Mouse (Mus musculus) B cell, adult 2 months (primary cell): ENCODE data around the gene Traip.

ENCODE experiments used
- DNase-seq, 2 experiments: peaks; one replicate each; pipeline ENCODE4 v3.0.0; 2022

Gene Traip

GRCm38 (mm10) chr9:107949922-107950235, at the start of gene Traip:
Gene Traip, plus strand, starts transcription at chr9:107950136.
- DNase-seq: no peak

GRCm38 (mm10) chr9:107900840-107901626, 48.9 kb upstream of the Traip start:
- peak; percentile 62 to 64 for DNase-seq

GRCm38 (mm10) chr9:107901627-107901914, 48.4 kb upstream of the Traip start:
- DNase-seq: no peak

- peak; percentile 92 to 94 for DNase-seq
Measured at GRCm38 (mm10) chr9:107904726-107905125, 45.2 kb upstream of the Traip start.

- peak in 1 of 2 experiments; percentile 9 for DNase-seq
Measured at GRCm38 (mm10) chr9:107906252-107906966, 43.5 kb upstream of the Traip start, which contains the start of gene Mst1r. Gene Mst1r, plus strand, starts transcription at chr9:107906873.

- no peak for DNase-seq
Measured at GRCm38 (mm10) chr9:107906967-107907800, 42.8 kb upstream of the Traip start.

GRCm38 (mm10) chr9:107907801-107908120, 42.2 kb upstream of the Traip start:
- no peak for DNase-seq

GRCm38 (mm10) chr9:107908410-107909158, 41.4 kb upstream of the Traip start:
- no peak for DNase-seq

- no peak for DNase-seq
Measured at GRCm38 (mm10) chr9:107910025-107910769, 39.7 kb upstream of the Traip start.

GRCm38 (mm10) chr9:107914764-107915420, 35.0 kb upstream of the Traip start:
- DNase-seq: no peak

GRCm38 (mm10) chr9:107917895-107918608, 31.9 kb upstream of the Traip start:
- DNase-seq: no peak

- no peak for DNase-seq
Measured at GRCm38 (mm10) chr9:107918884-107919283, 31.1 kb upstream of the Traip start.

GRCm38 (mm10) chr9:107919441-107919840, 30.5 kb upstream of the Traip start:
- DNase-seq: no peak

GRCm38 (mm10) chr9:107923021-107923420, 26.9 kb upstream of the Traip start:
- DNase-seq: peak; percentile 46 to 48

GRCm38 (mm10) chr9:107923956-107924355, 26.0 kb upstream of the Traip start:
- DNase-seq: no peak

GRCm38 (mm10) chr9:107925251-107925650, 24.7 kb upstream of the Traip start:
- no peak for DNase-seq

- no peak for DNase-seq
Measured at GRCm38 (mm10) chr9:107926920-107927420, 23.0 kb upstream of the Traip start.

GRCm38 (mm10) chr9:107927749-107928148, 22.2 kb upstream of the Traip start:
- DNase-seq: no peak

- DNase-seq: no peak
Measured at GRCm38 (mm10) chr9:107928169-107928568, 21.8 kb upstream of the Traip start, which contains the start of gene Actl11. Gene Actl11, plus strand, starts transcription at chr9:107928469.

- DNase-seq: no peak
Measured at GRCm38 (mm10) chr9:107932221-107932620, 17.7 kb upstream of the Traip start.

GRCm38 (mm10) chr9:107934146-107934545, 15.8 kb upstream of the Traip start:
- peak; percentile 7 to 16 for DNase-seq
